Mouse (Mus musculus) stomach, embryonic 14.5 days (tissue): ENCODE measurements at regions not wholly inside any gene's neighbourhood (a gene's known extent, or its start where the extent isn't known, plus 50 kb on each side); places are given as distances from the start of the nearest gene placed in this dataset.

Experiments used
- ATAC-seq: fragments of 200-750 bp; cut with Nextera tagmentation; 2 replicates; pipeline ENCODE4 v1.8.0; 2017; ENCODE audit warnings: low read depth, moderate TSS enrichment; ENCODE audit not compliant: insufficient number of reproducible peaks, insufficient read depth, low FRiP score
- H3K27ac ChIP-seq: fragments of 300-500 bp; sonication (generic); 2 replicates; pipeline ENCODE4 v1.5.1; 2014; ENCODE audit warnings: mild to moderate bottlenecking, low read length, moderate library complexity, mixed read lengths
- H3K27me3 ChIP-seq: fragments of 300-500 bp; sonication (generic); 2 replicates; pipeline ENCODE4 v1.6.1; 2014; ENCODE audit warnings: low read length, control low read depth, mixed read lengths; ENCODE audit not compliant: control insufficient read depth, insufficient read depth
- H3K36me3 ChIP-seq: fragments of 300-500 bp; sonication (generic); 2 replicates; pipeline ENCODE4 v1.6.1; 2014; ENCODE audit warnings: mild to moderate bottlenecking, control low read depth, low read length, moderate library complexity, mixed read lengths; ENCODE audit not compliant: control insufficient read depth, insufficient read depth
- H3K4me1 ChIP-seq: fragments of 300-500 bp; sonication (generic); 2 replicates; pipeline ENCODE4 v1.6.1; 2014; ENCODE audit warnings: low read length, control low read depth, mixed read lengths; ENCODE audit not compliant: control insufficient read depth, insufficient read depth
- H3K4me2 ChIP-seq: fragments of 300-500 bp; sonication (generic); replicated peaks from 2 replicates; pipeline ENCODE4 v1.6.1; 2014; ENCODE audit warnings: low read depth, low read length, control low read depth
- H3K4me3 ChIP-seq: fragments of 300-500 bp; sonication (generic); 2 replicates; pipeline ENCODE4 v1.5.1; 2014; ENCODE audit warnings: low read depth, low read length, control low read depth
- H3K9ac ChIP-seq: fragments of 300-500 bp; sonication (generic); replicated peaks from 2 replicates; pipeline ENCODE4 v1.6.1; 2014; ENCODE audit warnings: low read depth, mild to moderate bottlenecking, control low read depth, low read length, moderate library complexity, mixed read lengths
- H3K9me3 ChIP-seq: fragments of 300-500 bp; sonication (generic); 2 replicates; pipeline ENCODE4 v1.6.1; 2016; ENCODE audit warnings: low read depth, low read length, control low read depth; ENCODE audit not compliant: control insufficient read depth
- WGBS: fragments of 180-500 bp; shearing (Covaris S2); extraction: QIAGEN DNeasy Blood & Tissue Kit; methylation state at CpG from one replicate; pipeline ENCODE4 v1.1.7; 2014; 5-methylcytosine and 5-hydroxymethylcytosine counted together

GRCm38 (mm10) chr10:96336271-96336670 lies 199.9 kb downstream of the Gm5426 start:
- ATAC-seq = no peak
- Histone ChIP-seq H3K4me2 (no peak overlapping the region), H3K27ac (no peak overlapping the region), H3K4me1 (no peaks in the 10 kb centered on the region; the same call in 1 of the 2 replicates), H3K9ac (no peak overlapping the region), H3K36me3 (no peaks in the 10 kb centered on the region), H3K9me3 (no peaks in the 10 kb centered on the region), H3K27me3 (no peaks in the 10 kb centered on the region), H3K4me3 (no peak overlapping the region)
- WGBS = 91% methylated on average over 3 of the region's 3 CpGs

- no peak overlapping the region for H3K9ac ChIP-seq
- H3K27ac ChIP-seq = no peak overlapping the region
- no peaks in the 10 kb centered on the region; the same call in 1 of the 2 replicates for H3K4me1 ChIP-seq
- H3K4me3 ChIP-seq = no peak overlapping the region
- ATAC-seq = no peak
- no peak overlapping the region for H3K4me2 ChIP-seq
- no peaks in the 10 kb centered on the region for H3K27me3 ChIP-seq
- no peaks in the 10 kb centered on the region for H3K36me3 ChIP-seq
- H3K9me3 ChIP-seq = no peaks in the 10 kb centered on the region
- WGBS = 75% methylated on average over 9 of the region's 9 CpGs
Measured at GRCm38 (mm10) chr10:96337088-96337666, 200.8 kb downstream of the Gm5426 start.

GRCm38 (mm10) chr10:96337797-96338608 lies 201.6 kb downstream of the Gm5426 start:
- Histone ChIP-seq H3K4me3 (no peak overlapping the region), H3K9me3 (no peaks in the 10 kb centered on the region), H3K4me2 (no peak overlapping the region), H3K36me3 (no peaks in the 10 kb centered on the region), H3K9ac (no peak overlapping the region), H3K27me3 (no peaks in the 10 kb centered on the region), H3K27ac (no peak overlapping the region), H3K4me1 (no peaks in the 10 kb centered on the region; the same call in 1 of the 2 replicates)
- ATAC-seq = 0 out of 2 replicates have a peak, but pooled peaks have one; percentile 37
- 65% methylated on average over 7 of the region's 7 CpGs for WGBS

GRCm38 (mm10) chr10:96338609-96338978 lies 202.2 kb downstream of the Gm5426 start:
- no peaks in the 10 kb centered on the region for H3K36me3 ChIP-seq
- H3K9ac ChIP-seq = no peak overlapping the region
- H3K4me1 ChIP-seq = no peaks in the 10 kb centered on the region; the same call in 1 of the 2 replicates
- H3K27me3 ChIP-seq = no peaks in the 10 kb centered on the region
- no peak overlapping the region for H3K4me2 ChIP-seq
- H3K4me3 ChIP-seq = no peak overlapping the region
- H3K9me3 ChIP-seq = no peaks in the 10 kb centered on the region
- H3K27ac ChIP-seq = no peak overlapping the region
- no peak for ATAC-seq
- 71% methylated on average over 2 of the region's 2 CpGs for WGBS

GRCm38 (mm10) chr10:96342476-96342875 lies 206.1 kb downstream of the Gm5426 start:
- H3K36me3 ChIP-seq = no peaks in the 10 kb centered on the region
- no peaks in the 10 kb centered on the region for H3K9me3 ChIP-seq
- H3K27me3 ChIP-seq = no peaks in the 10 kb centered on the region
- H3K4me2 ChIP-seq = no peak overlapping the region
- H3K27ac ChIP-seq = no peak overlapping the region
- WGBS = 57% methylated on average over 3 of the region's 3 CpGs
- no peaks in the 10 kb centered on the region for H3K4me1 ChIP-seq
- no peak; the same call in 1 of the 2 replicates for ATAC-seq
- H3K9ac ChIP-seq = no peak overlapping the region
- H3K4me3 ChIP-seq = no peak overlapping the region

- 61% methylated on average over 2 of the region's 2 CpGs for WGBS
- ATAC-seq = no peak
- no peak overlapping the region for H3K27ac ChIP-seq
- no peaks in the 10 kb centered on the region for H3K27me3 ChIP-seq
- no peaks in the 10 kb centered on the region for H3K9me3 ChIP-seq
- H3K4me2 ChIP-seq = no peak overlapping the region
- no peak overlapping the region for H3K4me3 ChIP-seq
- H3K9ac ChIP-seq = no peak overlapping the region
- H3K36me3 ChIP-seq = no peaks in the 10 kb centered on the region
- no peaks in the 10 kb centered on the region for H3K4me1 ChIP-seq
Measured at GRCm38 (mm10) chr10:96343666-96344065, 207.3 kb downstream of the Gm5426 start.

GRCm38 (mm10) chr10:96350692-96351091 lies 214.3 kb downstream of the Gm5426 start:
- Histone ChIP-seq H3K36me3 (no peaks in the 10 kb centered on the region), H3K27me3 (no peaks in the 10 kb centered on the region), H3K4me3 (no peak overlapping the region), H3K9ac (no peak overlapping the region), H3K4me2 (no peak overlapping the region), H3K9me3 (no peaks in the 10 kb centered on the region), H3K27ac (no peak overlapping the region), H3K4me1 (no peaks in the 10 kb centered on the region)
- no peak for ATAC-seq
- WGBS = 67% methylated on average over 4 of the region's 4 CpGs

- Histone ChIP-seq H3K4me3 (no peak overlapping the region), H3K27ac (no peak overlapping the region), H3K4me2 (no peak overlapping the region), H3K36me3 (no peaks in the 10 kb centered on the region), H3K4me1 (no peaks in the 10 kb centered on the region), H3K9ac (no peak overlapping the region), H3K9me3 (no peaks in the 10 kb centered on the region), H3K27me3 (no peaks in the 10 kb centered on the region)
- no peak for ATAC-seq
- 70% methylated on average over 7 of the region's 7 CpGs for WGBS
Measured at GRCm38 (mm10) chr10:96351320-96351719, 214.9 kb downstream of the Gm5426 start.
